ENCODE assay signal across 10 mouse cellular contexts in genomic region chr16:8810399-8811127, GRCm38 (mm10). TPM values are rescaled to one million over a fixed set of nuclear protein-coding genes. Genes with fewer than 3 reads are reported as not detected.
DNase-seq lines count a peak whose midpoint lies in the region; ATAC-seq and TF ChIP-seq lines count a peak whose summit lies in the region.
"Had no signal": no experiment of that assay in that cellular context is flagged by ENCODE, and none has a peak within 500 bp of the region (broad histone marks: within the 10 kb centered on the region; RNA-seq: fewer than 3 reads in every experiment).

No protein-coding gene starts in this region.

- H3K9ac ChIP-seq in midbrain, embryonic 11.5 days (ENCODE audit: low read length), result no peak overlapping the region
- no peak overlapping the region for H3K9ac ChIP-seq in midbrain, postnatal 0 days (replicated peaks; ENCODE audit: low read length, poor library complexity, severe bottlenecking)
- no peak overlapping the region for H3K9ac ChIP-seq in forebrain, embryonic 13.5 days
- H3K9ac ChIP-seq: embryonic facial prominence, embryonic 13.5 days had no signal

- H3K4me1 ChIP-seq in midbrain, embryonic 11.5 days (ENCODE audit: control insufficient read depth, insufficient read depth, low read length), result no peaks in the 10 kb centered on the region
- H3K4me1 ChIP-seq in midbrain, postnatal 0 days (ENCODE audit: insufficient read depth, low read length), result no peaks in the 10 kb centered on the region
- no peaks in the 10 kb centered on the region for H3K4me1 ChIP-seq in forebrain, embryonic 13.5 days
- H3K4me1 ChIP-seq: embryonic facial prominence, embryonic 13.5 days had no signal

- H3K4me2 ChIP-seq in midbrain, embryonic 11.5 days, result no peak overlapping the region
- no peak overlapping the region for H3K4me2 ChIP-seq in midbrain, postnatal 0 days (ENCODE audit: low read depth, low read length, poor library complexity, severe bottlenecking)
- H3K4me2 ChIP-seq in forebrain, embryonic 13.5 days, result no peak overlapping the region
- H3K4me2 ChIP-seq: embryonic facial prominence, embryonic 13.5 days had no signal

- H3K4me3 ChIP-seq in midbrain, embryonic 11.5 days (ENCODE audit: low read depth, low read length), result no peak overlapping the region
- H3K4me3 ChIP-seq in midbrain, postnatal 0 days (ENCODE audit: low read depth, low read length), result no peak overlapping the region
- H3K4me3 ChIP-seq in forebrain, embryonic 13.5 days, result no peak overlapping the region
- H3K4me3 ChIP-seq: embryonic facial prominence, embryonic 13.5 days had no signal

- no peak overlapping the region for H3K27ac ChIP-seq in midbrain, embryonic 11.5 days (ENCODE audit: low read depth, low read length)
- H3K27ac ChIP-seq in midbrain, postnatal 0 days (ENCODE audit: low read depth, low read length), result no peak overlapping the region
- H3K27ac ChIP-seq in forebrain, embryonic 13.5 days, result no peak overlapping the region
- H3K27ac ChIP-seq: embryonic facial prominence, embryonic 13.5 days had no signal

- no peaks in the 10 kb centered on the region for H3K9me3 ChIP-seq in midbrain, embryonic 11.5 days (ENCODE audit: control insufficient read depth, low read length)
- H3K9me3 ChIP-seq in midbrain, postnatal 0 days (ENCODE audit: low read length), result no peaks in the 10 kb centered on the region
- H3K9me3 ChIP-seq in forebrain, embryonic 13.5 days (replicated peaks), result no peaks in the 10 kb centered on the region
- H3K9me3 ChIP-seq: embryonic facial prominence, embryonic 13.5 days had no signal

- ATAC-seq in midbrain, embryonic 11.5 days (ENCODE audit: low FRiP score), result no peak
- no peak for ATAC-seq in midbrain, postnatal 0 days (ENCODE audit: low FRiP score)
- ATAC-seq in forebrain, embryonic 13.5 days, result no peak

- no peaks in the 10 kb centered on the region for H3K27me3 ChIP-seq in midbrain, embryonic 11.5 days (ENCODE audit: control insufficient read depth, insufficient read depth, low read length)
- no peaks in the 10 kb centered on the region for H3K27me3 ChIP-seq in midbrain, postnatal 0 days (ENCODE audit: insufficient read depth, low read length)
- H3K27me3 ChIP-seq in forebrain, embryonic 13.5 days, result no peaks in the 10 kb centered on the region
- H3K27me3 ChIP-seq: embryonic facial prominence, embryonic 13.5 days had no signal

- DNase-seq in embryo, embryonic 10 days (ENCODE audit: low spot score), result peak; percentile 44
- DNase-seq in embryo, embryonic 10.5 days (ENCODE audit: low spot score), result no peak
- peak; percentile 81 for DNase-seq in midbrain, embryonic 11.5 days (ENCODE audit: low spot score, missing footprints)
- no peak for DNase-seq in midbrain, postnatal 0 days (ENCODE audit: low spot score)
- DNase-seq in c-Kit-positive CD71-negative TER-119-negative erythroid progenitor cells, embryonic 14.5 days (ENCODE audit: low read depth), result peak; percentile 52
- DNase-seq in spleen, postnatal 10 days (ENCODE audit: low spot score in 2 of 2), result peak; percentile 79 to 87
- DNase-seq in ovary, postnatal 14 days (ENCODE audit: low spot score), result no peak
- DNase-seq: B cell, adult 2 months had no signal

- 89% methylated on average over 14 of the region's 14 CpGs for WGBS in midbrain, embryonic 11.5 days
- WGBS in midbrain, postnatal 0 days, result 91% methylated on average over 14 of the region's 14 CpGs
- 91% methylated on average over 14 of the region's 14 CpGs for WGBS in forebrain, embryonic 13.5 days

- H3K36me3 ChIP-seq in midbrain, embryonic 11.5 days (ENCODE audit: control insufficient read depth, insufficient read depth, low read length), result no peaks in the 10 kb centered on the region
- H3K36me3 ChIP-seq in midbrain, postnatal 0 days (ENCODE audit: insufficient read depth, low read length), result no peaks in the 10 kb centered on the region
- H3K36me3 ChIP-seq in forebrain, embryonic 13.5 days (ENCODE audit: poor library complexity, severe bottlenecking), result no peaks in the 10 kb centered on the region
- H3K36me3 ChIP-seq: embryonic facial prominence, embryonic 13.5 days had no signal

- no peak for TF ChIP-seq CTCF in midbrain, postnatal 0 days (IDR thresholded peaks at IDR 0.05)

RNA-seq across cellular contexts. Expression of gene Usp7, which starts 18.5 kb away (rescaled TPM):
- 35.7 and 41.0 TPM in 2 replicates for polyA plus RNA-seq in midbrain, embryonic 11.5 days (2014; fragmentation: Nextera tagmentation; extraction: Ambion mirVana)
- total RNA-seq in midbrain, postnatal 0 days (2014; rRNA removed), result 116 and 129 TPM in 2 replicates
- polyA plus RNA-seq in midbrain, postnatal 0 days (2015; fragmentation: Nextera tagmentation; extraction: Ambion mirVana), result 17.0 and 21.8 TPM in 2 replicates
- 29.6 and 42.3 TPM in 2 replicates for polyA plus RNA-seq in forebrain, embryonic 13.5 days (2015; fragmentation: Nextera tagmentation; extraction: Ambion mirVana)

RNA-seq across cellular contexts. Expression of gene 1810013L24Rik, which starts 19.3 kb away (rescaled TPM):
- 21.6 and 23.7 TPM in 2 replicates for polyA plus RNA-seq in midbrain, embryonic 11.5 days (2014; fragmentation: Nextera tagmentation; extraction: Ambion mirVana)
- 64.0 and 73.2 TPM in 2 replicates for total RNA-seq in midbrain, postnatal 0 days (2014; rRNA removed)
- polyA plus RNA-seq in midbrain, postnatal 0 days (2015; fragmentation: Nextera tagmentation; extraction: Ambion mirVana), result 12.0 and 13.6 TPM in 2 replicates
- 26.3 and 27.4 TPM in 2 replicates for polyA plus RNA-seq in forebrain, embryonic 13.5 days (2015; fragmentation: Nextera tagmentation; extraction: Ambion mirVana)

Comparison
In these comparisons a context has a peak if more than half of its experiments do, and no peak if none do; other contexts are left out.
1. DNase-seq: peak in embryo, embryonic 10 days (single experiment), midbrain, embryonic 11.5 days (single experiment), c-Kit-positive CD71-negative TER-119-negative erythroid progenitor cells, embryonic 14.5 days (single experiment) and spleen, postnatal 10 days (2 of 2); none in embryo, embryonic 10.5 days (single experiment), midbrain, postnatal 0 days (single experiment) and ovary, postnatal 14 days (single experiment).